ENCODE assay signal across 8 mouse cellular contexts in the genomic region with DNA sequence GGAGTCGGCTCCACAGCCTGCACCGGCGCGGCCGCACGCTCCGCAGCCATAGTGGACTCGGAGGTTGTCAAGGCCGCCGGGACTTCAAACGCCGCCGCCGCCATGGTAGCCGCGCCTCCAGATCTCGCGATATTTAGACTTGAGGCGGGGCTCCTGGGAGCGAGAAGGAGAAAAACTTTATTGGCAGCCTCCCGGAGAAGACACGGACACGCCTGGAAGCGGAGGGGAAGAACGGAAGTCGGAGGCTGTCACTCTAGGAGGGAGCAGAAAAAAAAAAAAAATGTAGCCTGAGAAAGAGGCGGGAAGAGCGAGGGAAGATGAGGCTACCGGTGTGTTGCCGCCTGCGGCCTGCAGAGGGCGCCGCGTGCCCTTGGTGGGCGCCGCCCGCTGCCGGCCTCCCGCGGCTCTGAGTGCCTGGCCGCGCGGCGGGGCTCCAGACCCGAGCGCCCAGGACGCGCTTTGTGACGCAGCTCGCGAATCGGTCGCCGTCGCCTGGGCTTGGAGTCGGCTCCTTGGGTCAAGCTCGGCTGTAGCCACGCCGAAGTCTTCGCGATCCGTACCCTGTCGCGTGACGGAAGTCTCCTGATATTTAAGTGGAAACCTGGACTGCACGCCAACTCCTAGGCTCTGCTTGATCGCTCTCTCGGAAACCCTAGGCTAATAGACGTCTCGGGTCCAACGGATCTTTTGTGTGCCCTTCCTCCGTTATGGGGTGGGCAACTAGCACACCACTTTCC. TPM values are rescaled to one million over a fixed set of nuclear protein-coding genes. Genes with fewer than 3 reads are reported as not detected.
DNase-seq lines count a peak whose midpoint lies in the region; ATAC-seq and TF ChIP-seq lines count a peak whose summit lies in the region.

Ddx20 (minus strand) TSS at position 251 of the 737 bp plus-strand sequence.

- H3K27me3 ChIP-seq in heart, embryonic 12.5 days (replicated peaks) = peaks cover 4% of the 10 kb centered on the region; the same call in 1 of the 2 replicates
- H3K27me3 ChIP-seq in kidney, postnatal 0 days (ENCODE audit: insufficient read depth, low read length) = no peaks in the 10 kb centered on the region
- 0 out of 2 replicates have a peak, but pooled peaks cover 2% of the 10 kb centered on the region for H3K27me3 ChIP-seq in liver, embryonic 11.5 days (replicated peaks; ENCODE audit: control insufficient read depth, insufficient read depth, low read length)
- no peaks in the 10 kb centered on the region for H3K27me3 ChIP-seq in stomach, embryonic 14.5 days (ENCODE audit: control insufficient read depth, insufficient read depth, low read length)

- H3K9me3 ChIP-seq in heart, embryonic 12.5 days (replicated peaks) = no peaks in the 10 kb centered on the region
- H3K9me3 ChIP-seq in kidney, postnatal 0 days (replicated peaks; ENCODE audit: low read length) = no peaks in the 10 kb centered on the region
- H3K9me3 ChIP-seq in liver, embryonic 11.5 days (ENCODE audit: control insufficient read depth, low read length) = no peaks in the 10 kb centered on the region
- H3K9me3 ChIP-seq in stomach, embryonic 14.5 days (ENCODE audit: control insufficient read depth, low read depth, low read length) = no peaks in the 10 kb centered on the region

- under 1% methylated on average over 72 of the region's 72 CpGs for WGBS in heart, embryonic 12.5 days
- under 1% methylated on average over 70 of the region's 72 CpGs for WGBS in kidney, postnatal 0 days
- under 1% methylated on average over 72 of the region's 72 CpGs for WGBS in liver, embryonic 11.5 days
- under 1% methylated on average over 67 of the region's 72 CpGs for WGBS in stomach, embryonic 14.5 days

- peak; percentile 76 for TF ChIP-seq CTCF in kidney, postnatal 0 days (IDR thresholded peaks at IDR 0.05; ENCODE audit: low read depth)

- H3K4me2 ChIP-seq in heart, embryonic 12.5 days = peak within 1 kb of the TSS; percentile 75
- peak within 1 kb of the TSS; percentile 78 for H3K4me2 ChIP-seq in kidney, postnatal 0 days (ENCODE audit: low read length)
- peak within 1 kb of the TSS; percentile 76 for H3K4me2 ChIP-seq in liver, embryonic 11.5 days
- peak within 1 kb of the TSS; percentile 60 for H3K4me2 ChIP-seq in stomach, embryonic 14.5 days (replicated peaks; ENCODE audit: low read depth, low read length)

- ATAC-seq in erythroid progenitor cell, adult 5-6 weeks (replicated peaks; ENCODE audit: low FRiP score, poor library complexity, severe bottlenecking) = peak; percentile 90
- peak; percentile 97 for ATAC-seq in heart, embryonic 12.5 days (ENCODE audit: insufficient number of reproducible peaks, low FRiP score)
- ATAC-seq in kidney, postnatal 0 days (replicated peaks; ENCODE audit: low FRiP score, low read depth) = peak; percentile 97
- peak; percentile 94 for ATAC-seq in liver, embryonic 11.5 days (replicated peaks; ENCODE audit: low FRiP score)
- ATAC-seq in stomach, embryonic 14.5 days (ENCODE audit: insufficient number of reproducible peaks, insufficient read depth, low FRiP score, low read depth) = peak; percentile 96

- H3K27ac ChIP-seq in heart, embryonic 12.5 days (ENCODE audit: poor library complexity, severe bottlenecking) = peak within 1 kb of the TSS; percentile 80
- peak within 1 kb of the TSS; percentile 79 for H3K27ac ChIP-seq in kidney, postnatal 0 days
- peak within 1 kb of the TSS; percentile 67 for H3K27ac ChIP-seq in liver, embryonic 11.5 days (ENCODE audit: low read depth, low read length)
- H3K27ac ChIP-seq in stomach, embryonic 14.5 days (ENCODE audit: low read length) = peak within 1 kb of the TSS; percentile 44; the same call in 1 of the 2 replicates

- H3K9ac ChIP-seq in heart, embryonic 12.5 days = peak within 1 kb of the TSS; percentile 96
- H3K9ac ChIP-seq in kidney, postnatal 0 days (ENCODE audit: low read depth, low read length) = peak within 1 kb of the TSS; percentile 85
- peak within 1 kb of the TSS; percentile 92 for H3K9ac ChIP-seq in liver, embryonic 11.5 days (ENCODE audit: low read depth, low read length)
- peak within 1 kb of the TSS; percentile 83 for H3K9ac ChIP-seq in stomach, embryonic 14.5 days (replicated peaks; ENCODE audit: low read depth, low read length)

- peaks cover 18% of the 10 kb centered on the region for H3K36me3 ChIP-seq in heart, embryonic 12.5 days
- H3K36me3 ChIP-seq in kidney, postnatal 0 days (ENCODE audit: insufficient read depth, low read length) = peaks cover 14% of the 10 kb centered on the region; the same call in 1 of the 2 replicates
- H3K36me3 ChIP-seq in liver, embryonic 11.5 days (ENCODE audit: control insufficient read depth, insufficient read depth, low read length) = no peaks in the 10 kb centered on the region; the same call in 1 of the 2 replicates
- H3K36me3 ChIP-seq in stomach, embryonic 14.5 days (ENCODE audit: control insufficient read depth, insufficient read depth, low read length) = peaks cover 10% of the 10 kb centered on the region

- peak within 1 kb of the TSS; percentile 97 for H3K4me3 ChIP-seq in heart, embryonic 12.5 days
- peak within 1 kb of the TSS; percentile 86 for H3K4me3 ChIP-seq in kidney, postnatal 0 days (replicated peaks; ENCODE audit: low read depth, low read length)
- peak within 1 kb of the TSS; percentile 73 for H3K4me3 ChIP-seq in liver, embryonic 11.5 days (ENCODE audit: low read depth, low read length)
- peak within 1 kb of the TSS; percentile 66 for H3K4me3 ChIP-seq in stomach, embryonic 14.5 days (ENCODE audit: low read depth, low read length)

- peak; percentile 98 for DNase-seq in CD4-positive helper T cell, adult 2 months (ENCODE audit: low read depth, low spot score)
- DNase-seq in brain, embryonic 18.5 days (ENCODE audit: low read depth, low spot score) = peak; percentile 97
- peak; percentile 100 for DNase-seq in kidney, postnatal 0 days (ENCODE audit: low spot score)
- peak; percentile 96 for DNase-seq in liver, embryonic 11.5 days (ENCODE audit: low spot score)
- peak; percentile 97 for DNase-seq in naive thymus-derived CD4-positive, alpha-beta T cell, adult 2 months (ENCODE audit: low read depth)

- H3K4me1 ChIP-seq in heart, embryonic 12.5 days (replicated peaks) = peaks cover 10% of the 10 kb centered on the region; the same call in 1 of the 2 replicates
- H3K4me1 ChIP-seq in kidney, postnatal 0 days (replicated peaks; ENCODE audit: insufficient read depth, low read length) = 0 out of 2 replicates have a peak, but pooled peaks cover 3% of the 10 kb centered on the region
- H3K4me1 ChIP-seq in liver, embryonic 11.5 days (replicated peaks; ENCODE audit: control insufficient read depth, insufficient read depth, low read length) = no peaks in the 10 kb centered on the region; the same call in 1 of the 2 replicates
- H3K4me1 ChIP-seq in stomach, embryonic 14.5 days (ENCODE audit: control insufficient read depth, insufficient read depth, low read length) = peaks cover 4% of the 10 kb centered on the region; the same call in 1 of the 2 replicates

RNA-seq across cellular contexts. Expression of gene Ddx20, which starts in this region (rescaled TPM):
- total RNA-seq in erythroid progenitor cell, adult 5-6 weeks (2015; ENCODE audit: low replicate concordance) = 21.3 and 28.1 TPM in 2 replicates
- 25.4 and 33.1 TPM in 2 replicates for total RNA-seq in erythroid progenitor cell, adult 5-6 weeks (2017; ENCODE audit: low replicate concordance)
- polyA plus RNA-seq in heart, embryonic 12.5 days (2016; fragmentation: Nextera tagmentation; extraction: Ambion mirVana) = 23.0 and 23.8 TPM in 2 replicates
- 25.2 and 26.0 TPM in 2 replicates for polyA plus RNA-seq in kidney, postnatal 0 days (2015; fragmentation: Nextera tagmentation; extraction: Ambion mirVana)
- polyA plus RNA-seq in liver, embryonic 11.5 days (2014; fragmentation: Nextera tagmentation; extraction: Ambion mirVana) = 41.0 and 45.9 TPM in 2 replicates
- polyA plus RNA-seq in stomach, embryonic 14.5 days (2014; fragmentation: Nextera tagmentation; extraction: Ambion mirVana) = 34.6 and 34.9 TPM in 2 replicates

Comparison
In these comparisons a context has a peak if more than half of its experiments do, and no peak if none do; other contexts are left out.
1. Peak in every context shown above with its lines: DNase-seq, ATAC-seq, H3K4me3 ChIP-seq and H3K27ac ChIP-seq.